Mouse (Mus musculus) neutrophil, adult 5-6 weeks (primary cell): Measurements from ENCODE around the gene Gpr22. TPM values are rescaled to one million over a fixed set of nuclear protein-coding genes. Genes with fewer than 3 reads are reported as not detected.

Source experiments
- ATAC-seq: fragments of 151-379, 151-347 bp; 2 replicates; pipeline ENCODE4 v1.8.0; 2017; ENCODE audit warnings: mild to moderate bottlenecking, moderate TSS enrichment; ENCODE audit not compliant: insufficient number of reproducible peaks, poor library complexity, low FRiP score, severe bottlenecking; ENCODE audit errors: extremely low read depth
- total RNA-seq: library from RNA; stranded (forward); fragments of 200-1000 nt; gene quantifications from 2 replicates; pipeline ENCODE4 v1.2.3, GENCODE M21; 2017

The Gpr22 gene
- total RNA-seq, 1 experiment from 2014 or later, result not detected

GRCm38 (mm10) chr12:31700623-31701347 lies 13.0 kb downstream of the Gpr22 start:
- no peak for ATAC-seq

GRCm38 (mm10) chr12:31693278-31693677 lies 20.5 kb downstream of the Gpr22 start:
- no peak for ATAC-seq

- ATAC-seq, result no peak
Observed at GRCm38 (mm10) chr12:31686679-31687078, 27.1 kb downstream of the Gpr22 start.

- ATAC-seq, result no peak
Observed at GRCm38 (mm10) chr12:31667187-31667586, 46.6 kb downstream of the Gpr22 start.

- ATAC-seq, result no peak
Observed at GRCm38 (mm10) chr12:31665999-31666398, 47.7 kb downstream of the Gpr22 start.

Other genes starting within 250 kb of the Gpr22 start
- 10.9 and 12.6 TPM in 2 replicates for gene Cbll1, start 214.3 kb downstream of the Gpr22 start, total RNA-seq
- gene Slc26a4, start 154.0 kb downstream of the Gpr22 start, total RNA-seq, result not detected in 2 replicates
- gene Bcap29, start 79.3 kb downstream of the Gpr22 start, total RNA-seq, result 11.3 and 12.4 TPM in 2 replicates
- 5.9 and 7.6 TPM in 2 replicates for gene Dus4l, start 59.1 kb downstream of the Gpr22 start, total RNA-seq
- 63.1 and 63.9 TPM in 2 replicates for gene Cog5, start 59.1 kb downstream of the Gpr22 start, total RNA-seq
- gene Hbp1, start 236.6 kb upstream of the Gpr22 start, total RNA-seq, result 186 and 210 TPM in 2 replicates